Mouse (Mus musculus) midbrain, embryonic 12.5 days (tissue): ENCODE measurements at regions not wholly inside any gene's neighbourhood (a gene's known extent, or its start where the extent isn't known, plus 50 kb on each side); places are given as distances from the start of the nearest gene placed in this dataset.
"Not testable (repeated sequence)": the region's sequence is repeated elsewhere in the genome, so short reads cannot be mapped to it uniquely, and the experiment has no call there.

Experiments used
- ATAC-seq: fragments of 200-750 bp; cut with Nextera tagmentation; 2 replicates; pipeline ENCODE4 v1.8.0; 2017; ENCODE audit warnings: low read depth, moderate TSS enrichment, moderate library complexity; ENCODE audit not compliant: low FRiP score
- H3K27ac ChIP-seq: fragments of 300-500 bp; sonication (generic); replicated peaks from 2 replicates; pipeline ENCODE4 v1.5.1; 2016; ENCODE audit warnings: mild to moderate bottlenecking
- H3K27me3 ChIP-seq: fragments of 300-500 bp; sonication (generic); 2 replicates; pipeline ENCODE4 v1.6.1; 2016; ENCODE audit warnings: mild to moderate bottlenecking
- H3K36me3 ChIP-seq: fragments of 300-500 bp; sonication (generic); 2 replicates; pipeline ENCODE4 v1.6.1; 2016
- H3K4me1 ChIP-seq: fragments of 300-500 bp; sonication (generic); 2 replicates; pipeline ENCODE4 v1.6.1; 2016
- H3K4me2 ChIP-seq: fragments of 300-500 bp; sonication (generic); replicated peaks from 2 replicates; pipeline ENCODE4 v1.6.1; 2016; ENCODE audit warnings: mild to moderate bottlenecking, moderate library complexity
- H3K4me3 ChIP-seq: fragments of 300-500 bp; sonication (generic); 2 replicates; pipeline ENCODE4 v1.5.1; 2016; ENCODE audit warnings: mild to moderate bottlenecking
- H3K9ac ChIP-seq: fragments of 300-500 bp; sonication (generic); replicated peaks from 2 replicates; pipeline ENCODE4 v1.6.1; 2016; ENCODE audit warnings: mild to moderate bottlenecking, moderate library complexity
- H3K9me3 ChIP-seq: fragments of 300-500 bp; sonication (generic); 2 replicates; pipeline ENCODE4 v1.6.1; 2016; ENCODE audit warnings: mild to moderate bottlenecking
- WGBS: fragments of 180-500 bp; shearing (Covaris S2); methylation state at CpG from one replicate; pipeline ENCODE4 v1.1.7; 2016; 5-methylcytosine and 5-hydroxymethylcytosine counted together

DNA sequence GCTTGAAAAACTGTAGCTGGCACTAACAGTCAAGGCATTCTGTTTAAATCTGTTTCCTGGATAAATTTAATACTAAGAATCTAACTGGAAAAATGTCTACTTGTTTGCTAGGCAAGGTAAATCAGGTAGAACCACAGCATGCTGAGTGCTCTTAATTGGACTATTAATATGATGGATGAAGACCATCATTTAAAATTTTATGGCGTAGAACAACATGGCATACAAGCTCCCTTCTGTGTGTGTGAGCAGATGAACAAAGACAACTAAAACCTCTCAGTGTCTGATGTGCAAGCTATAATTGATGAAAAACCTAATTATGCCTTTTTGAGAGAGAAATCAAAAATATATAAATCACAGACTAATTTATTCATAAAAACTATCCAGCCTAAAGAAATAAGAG is 705.7 kb upstream of the Cobl start:
- H3K9me3 ChIP-seq: no peaks in the 10 kb centered on the region
- H3K9ac ChIP-seq: no peak overlapping the region
- H3K27ac ChIP-seq: no peak overlapping the region
- H3K4me2 ChIP-seq: no peak overlapping the region
- no peaks in the 10 kb centered on the region for H3K4me1 ChIP-seq
- H3K27me3 ChIP-seq: no peaks in the 10 kb centered on the region
- WGBS: 98% methylated on average over 1 of the region's 1 CpGs
- no peaks in the 10 kb centered on the region for H3K36me3 ChIP-seq
- no peak overlapping the region for H3K4me3 ChIP-seq
- no peak for ATAC-seq

DNA sequence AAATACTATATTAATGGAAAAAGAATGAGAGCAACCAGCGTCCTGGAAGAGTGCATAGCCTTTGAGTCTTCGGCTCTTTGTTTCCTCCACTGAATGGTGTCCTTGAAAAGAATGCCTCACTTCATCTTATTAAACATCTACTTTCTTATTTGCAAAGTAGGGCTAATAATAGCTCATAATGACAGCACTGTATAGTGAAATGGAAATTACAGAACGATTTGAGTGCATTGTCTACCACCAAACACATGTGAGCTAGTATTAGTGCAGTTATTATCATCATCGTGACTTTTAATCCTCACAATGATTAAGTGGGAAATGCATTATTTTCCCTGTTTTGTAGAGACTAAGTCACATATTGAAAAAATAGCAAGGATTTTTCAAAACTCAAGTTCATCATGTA is 687.1 kb upstream of the Cobl start:
- H3K4me3 ChIP-seq: no peak overlapping the region
- no peak overlapping the region for H3K27ac ChIP-seq
- ATAC-seq: no peak
- H3K27me3 ChIP-seq: no peaks in the 10 kb centered on the region
- WGBS: 74% methylated on average over 4 of the region's 4 CpGs
- no peaks in the 10 kb centered on the region for H3K9me3 ChIP-seq
- no peak overlapping the region for H3K9ac ChIP-seq
- no peaks in the 10 kb centered on the region for H3K4me1 ChIP-seq
- no peaks in the 10 kb centered on the region for H3K36me3 ChIP-seq
- H3K4me2 ChIP-seq: no peak overlapping the region

DNA sequence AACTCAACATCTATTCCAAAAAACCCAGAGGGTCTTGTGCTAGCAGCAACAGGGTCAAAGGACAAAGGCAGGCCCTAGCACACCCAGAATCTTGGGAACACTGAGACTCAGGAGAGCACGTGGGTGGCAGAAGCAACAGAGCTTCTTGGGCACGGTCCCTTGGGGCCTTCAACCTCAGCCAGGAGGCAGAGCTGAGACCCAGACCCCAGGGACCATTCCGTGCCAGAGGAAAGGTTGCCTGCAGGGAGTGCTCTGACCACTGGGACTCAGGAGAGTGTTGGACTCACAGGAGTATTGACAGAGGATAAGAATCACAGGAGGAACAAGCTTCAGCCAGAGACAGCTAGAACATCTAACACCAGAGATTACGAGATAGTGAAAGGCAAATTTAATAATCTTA is 678.0 kb upstream of the Cobl start:
- H3K9me3 ChIP-seq, H3K36me3 ChIP-seq, H3K9ac ChIP-seq, H3K4me3 ChIP-seq, H3K27me3 ChIP-seq, ATAC-seq, H3K27ac ChIP-seq, H3K4me1 ChIP-seq, H3K4me2 ChIP-seq: not testable (repeated sequence)
- WGBS: 83% methylated on average over 4 of the region's 4 CpGs

DNA sequence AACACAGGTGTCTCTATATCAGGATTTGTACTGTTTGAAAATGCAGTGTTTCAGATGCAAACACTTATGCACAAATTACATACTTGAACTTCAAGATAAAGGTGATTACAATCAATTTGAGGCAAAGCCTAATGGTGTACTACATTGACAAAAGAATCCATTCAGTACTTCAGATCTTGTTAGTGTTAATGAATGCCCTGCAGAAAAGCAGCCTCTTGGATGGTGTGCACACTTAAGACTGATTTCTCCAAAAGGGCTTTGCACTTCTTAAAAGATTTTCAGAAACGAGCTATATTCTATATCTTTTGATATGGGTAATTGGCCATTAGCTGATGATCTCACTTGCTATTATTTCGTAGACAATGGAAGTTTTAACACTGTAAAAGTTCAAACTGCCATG is 662.0 kb upstream of the Cobl start:
- no peaks in the 10 kb centered on the region for H3K36me3 ChIP-seq
- 65% methylated on average over 2 of the region's 2 CpGs for WGBS
- no peaks in the 10 kb centered on the region for H3K4me1 ChIP-seq
- ATAC-seq: no peak
- no peak overlapping the region for H3K27ac ChIP-seq
- H3K4me2 ChIP-seq: no peak overlapping the region
- no peak overlapping the region for H3K4me3 ChIP-seq
- H3K9ac ChIP-seq: no peak overlapping the region
- no peaks in the 10 kb centered on the region for H3K27me3 ChIP-seq
- H3K9me3 ChIP-seq: no peaks in the 10 kb centered on the region

DNA sequence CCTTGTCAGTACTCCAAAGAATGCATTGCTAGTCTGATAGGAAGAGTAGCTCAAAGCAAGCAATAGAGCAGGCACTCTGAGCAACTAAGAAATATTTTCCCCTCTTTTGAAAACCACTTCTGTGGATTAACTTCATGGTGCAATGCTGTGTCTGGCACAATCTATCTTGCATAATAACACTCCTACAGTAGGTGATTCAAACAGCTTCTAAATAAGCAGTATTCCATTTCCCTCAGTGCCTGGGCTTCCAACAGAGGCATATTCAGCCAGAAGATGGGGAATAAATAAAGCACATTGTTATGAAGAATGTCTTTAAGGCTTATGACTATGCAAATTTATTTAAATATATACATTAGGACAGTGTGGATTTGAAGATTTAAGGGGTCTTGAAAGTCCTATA is 647.7 kb upstream of the Cobl start:
- Histone ChIP-seq H3K27me3 (no peaks in the 10 kb centered on the region), H3K27ac (no peak overlapping the region), H3K36me3 (no peaks in the 10 kb centered on the region), H3K9me3 (no peaks in the 10 kb centered on the region), H3K4me1 (no peaks in the 10 kb centered on the region), H3K9ac (no peak overlapping the region), H3K4me3 (no peak overlapping the region), H3K4me2 (no peak overlapping the region)
- ATAC-seq: peak; percentile 41; the same call in 1 of the 2 replicates
